Mouse (Mus musculus) midbrain, postnatal 0 days (tissue): ENCODE results near the gene Gtpbp4. TPM values are rescaled to one million over a fixed set of nuclear protein-coding genes. Genes with fewer than 3 reads are reported as not detected.
"Not testable (repeated sequence)": the region's sequence is repeated elsewhere in the genome, so short reads cannot be mapped to it uniquely, and the experiment has no call there.

Experiments used
- ATAC-seq: fragments of 200-750 bp; cut with Nextera tagmentation; 2 replicates; pipeline ENCODE4 v1.8.0; 2017; ENCODE audit warnings: moderate number of reproducible peaks, mild to moderate bottlenecking, moderate TSS enrichment, moderate library complexity; ENCODE audit not compliant: low FRiP score
- DNase-seq: peaks from one replicate; pipeline ENCODE4 v3.0.0-alpha.2; 2015; ENCODE audit warnings: low spot score
- H3K27ac ChIP-seq: fragments of 300-500 bp; sonication (generic); 2 replicates; pipeline ENCODE4 v1.5.1; 2014; ENCODE audit warnings: low read depth, mild to moderate bottlenecking, low read length, mixed read lengths
- H3K27me3 ChIP-seq: fragments of 300-500 bp; sonication (generic); 2 replicates; pipeline ENCODE4 v1.6.1; 2014; ENCODE audit warnings: low read length, control low read depth, mixed read lengths; ENCODE audit not compliant: insufficient read depth
- H3K36me3 ChIP-seq: fragments of 300-500 bp; sonication (generic); 2 replicates; pipeline ENCODE4 v1.6.1; 2014; ENCODE audit warnings: low read length, control low read depth, mixed read lengths; ENCODE audit not compliant: insufficient read depth
- H3K4me1 ChIP-seq: fragments of 300-500 bp; sonication (generic); 2 replicates; pipeline ENCODE4 v1.6.1; 2014; ENCODE audit warnings: mild to moderate bottlenecking, control low read depth, antibody characterized with exemption, low read length, mixed read lengths; ENCODE audit not compliant: insufficient read depth
- H3K4me2 ChIP-seq: fragments of 300-500 bp; sonication (generic); 2 replicates; pipeline ENCODE4 v1.6.1; 2014; ENCODE audit warnings: low read depth, mild to moderate bottlenecking, low read length, mixed read lengths; ENCODE audit not compliant: poor library complexity, severe bottlenecking
- H3K4me3 ChIP-seq: fragments of 300-500 bp; sonication (generic); 2 replicates; pipeline ENCODE4 v1.5.1; 2014; ENCODE audit warnings: low read depth, mild to moderate bottlenecking, low read length, moderate library complexity
- H3K9ac ChIP-seq: fragments of 300-500 bp; sonication (generic); replicated peaks from 2 replicates; pipeline ENCODE4 v1.6.1; 2014; ENCODE audit warnings: mild to moderate bottlenecking, low read length, moderate library complexity, mixed read lengths; ENCODE audit not compliant: poor library complexity, severe bottlenecking
- H3K9me3 ChIP-seq: fragments of 300-500 bp; sonication (generic); 2 replicates; pipeline ENCODE4 v1.6.1; 2016; ENCODE audit warnings: low read length, control low read depth
- CTCF ChIP-seq: IDR thresholded peaks from 2 replicates; pipeline ENCODE4 v1.5.1; 2016; ENCODE audit warnings: antibody characterized with exemption, mild to moderate bottlenecking
- WGBS: fragments of 180-500 bp; shearing (Covaris S2); extraction: QIAGEN DNeasy Blood & Tissue Kit; methylation state at CpG from one replicate; pipeline ENCODE4 v1.1.7; 2014; 5-methylcytosine and 5-hydroxymethylcytosine counted together
- polyA plus RNA-seq: library from polyadenylated mRNA; unstranded; fragments of >200 nt; fragmentation: Nextera tagmentation; extraction: Ambion mirVana; gene quantifications from 2 replicates; pipeline ENCODE4 v1.2.1, GENCODE M21; 2015
- total RNA-seq: library from RNA; depleted of rRNA; stranded (reverse); fragments of >200 nt; gene quantifications from 2 replicates; pipeline ENCODE4 v1.2.3, GENCODE M21; 2014

The Gtpbp4 gene
- total and polyA plus RNA-seq, 2 experiments from 2014 or later: 12.1 to 48.7 TPM

- no peak for ATAC-seq
- DNase-seq: peak; percentile 10
Measured at GRCm38 (mm10) chr13:9017190-9017589, 21.3 kb upstream of the Gtpbp4 start.

GRCm38 (mm10) chr13:9014431-9014830 is 18.5 kb upstream of the Gtpbp4 start:
- ATAC-seq: no peak
- no peaks in the 10 kb centered on the region for H3K4me1 ChIP-seq

More at GRCm38 (mm10) chr13:9017190-9017589, 21.3 kb upstream of the Gtpbp4 start:
- no peaks in the 10 kb centered on the region for H3K4me1 ChIP-seq
- H3K4me2 ChIP-seq: no peak overlapping the region
- no peak overlapping the region for H3K4me3 ChIP-seq
- no peaks in the 10 kb centered on the region for H3K9me3 ChIP-seq
- H3K27ac ChIP-seq: no peak overlapping the region
- no peak overlapping the region for H3K9ac ChIP-seq
- 6% methylated on average over 8 of the region's 8 CpGs for WGBS
- H3K36me3 ChIP-seq: no peaks in the 10 kb centered on the region
- H3K27me3 ChIP-seq: no peaks in the 10 kb centered on the region
- TF ChIP-seq CTCF: no peak

GRCm38 (mm10) chr13:9013483-9013882 is 17.6 kb upstream of the Gtpbp4 start:
- Histone ChIP-seq H3K9ac (no peak overlapping the region), H3K36me3 (no peaks in the 10 kb centered on the region), H3K27ac (no peak overlapping the region), H3K4me1 (no peaks in the 10 kb centered on the region), H3K4me2 (no peak overlapping the region), H3K27me3 (no peaks in the 10 kb centered on the region), H3K9me3 (no peaks in the 10 kb centered on the region), H3K4me3 (no peak overlapping the region)
- DNase-seq: no peak
- WGBS: 84% methylated on average over 1 of the region's 1 CpGs
- no peak for ATAC-seq
- no peak for TF ChIP-seq CTCF

More at GRCm38 (mm10) chr13:9014431-9014830, 18.5 kb upstream of the Gtpbp4 start:
- TF ChIP-seq CTCF: no peak
- Histone ChIP-seq H3K36me3 (no peaks in the 10 kb centered on the region), H3K4me3 (no peak overlapping the region), H3K9ac (no peak overlapping the region), H3K9me3 (no peaks in the 10 kb centered on the region), H3K4me2 (no peak overlapping the region), H3K27ac (no peak overlapping the region), H3K27me3 (no peaks in the 10 kb centered on the region)
- 45% methylated on average over 3 of the region's 3 CpGs for WGBS
- no peak for DNase-seq

GRCm38 (mm10) chr13:9011596-9012350 is 15.9 kb upstream of the Gtpbp4 start:
- no peaks in the 10 kb centered on the region for H3K4me1 ChIP-seq
- no peak overlapping the region for H3K27ac ChIP-seq
- peak; percentile 70; the same call in 1 of the 2 replicates for ATAC-seq
- no peak overlapping the region for H3K9ac ChIP-seq
- H3K9me3 ChIP-seq: no peaks in the 10 kb centered on the region
- H3K4me3 ChIP-seq: no peak overlapping the region
- peak; percentile 81 for DNase-seq
- no peaks in the 10 kb centered on the region for H3K27me3 ChIP-seq
- no peak for TF ChIP-seq CTCF
- H3K36me3 ChIP-seq: no peaks in the 10 kb centered on the region
- WGBS: 63% methylated on average over 12 of the region's 12 CpGs
- no peak overlapping the region for H3K4me2 ChIP-seq

- ATAC-seq (no peak), DNase-seq (no peak)
- no peak overlapping the region for H3K4me3 ChIP-seq
- 83% methylated on average over 2 of the region's 2 CpGs for WGBS
- no peak overlapping the region for H3K9ac ChIP-seq
- no peaks in the 10 kb centered on the region for H3K4me1 ChIP-seq
- no peaks in the 10 kb centered on the region for H3K27me3 ChIP-seq
- no peak for TF ChIP-seq CTCF
- H3K36me3 ChIP-seq: no peaks in the 10 kb centered on the region
- no peak overlapping the region for H3K27ac ChIP-seq
- no peaks in the 10 kb centered on the region for H3K9me3 ChIP-seq
- H3K4me2 ChIP-seq: no peak overlapping the region
Measured at GRCm38 (mm10) chr13:9003306-9003705, 7.4 kb upstream of the Gtpbp4 start.

- Histone ChIP-seq H3K27ac (no peak overlapping the region), H3K9me3 (no peaks in the 10 kb centered on the region), H3K4me2 (no peak overlapping the region), H3K27me3 (no peaks in the 10 kb centered on the region), H3K36me3 (no peaks in the 10 kb centered on the region), H3K4me1 (peaks cover 5% of the 10 kb centered on the region; the same call in 1 of the 2 replicates), H3K9ac (no peak overlapping the region), H3K4me3 (no peak overlapping the region)
- TF ChIP-seq CTCF: no peak
- WGBS: 93% methylated on average over 7 of the region's 8 CpGs
- ATAC-seq: no peak
- no peak for DNase-seq
Measured at GRCm38 (mm10) chr13:8999464-8999863, 3.6 kb upstream of the Gtpbp4 start.

GRCm38 (mm10) chr13:8997221-8997620 is 1.3 kb upstream of the Gtpbp4 start:
- H3K9ac ChIP-seq, H3K27me3 ChIP-seq, DNase-seq, H3K4me1 ChIP-seq, H3K4me2 ChIP-seq, ATAC-seq, H3K4me3 ChIP-seq, H3K36me3 ChIP-seq, H3K9me3 ChIP-seq, H3K27ac ChIP-seq: not testable (repeated sequence)
- 88% methylated on average over 5 of the region's 5 CpGs for WGBS
